Mouse (Mus musculus): ENCODE measurements around the gene Ppp1r26. TPM values are rescaled to one million over a fixed set of nuclear protein-coding genes. Genes with fewer than 3 reads are reported as not detected.

Ppp1r26 gene
- polyA plus RNA-seq, 1 experiment from 2014 or later, result 7.1 TPM

Other genes with a start within 250 kb of the Ppp1r26 start
- gene 1700007K13Rik, start 19.5 kb downstream of the Ppp1r26 start, polyA plus RNA-seq (2015; fragmentation: Nextera tagmentation; extraction: Ambion mirVana), result 0.22 and 0.94 TPM in 2 replicates
- 70.8 and 74.2 TPM in 2 replicates for gene Mrps2, start 21.3 kb downstream of the Ppp1r26 start, polyA plus RNA-seq (2015; fragmentation: Nextera tagmentation; extraction: Ambion mirVana)
- 5.5 and 6.3 TPM in 2 replicates for gene Gbgt1, start 50.1 kb downstream of the Ppp1r26 start, polyA plus RNA-seq (2015; fragmentation: Nextera tagmentation; extraction: Ambion mirVana)
- 8.3 and 9.8 TPM in 2 replicates for gene Gm10134, start 59.3 kb downstream of the Ppp1r26 start, polyA plus RNA-seq (2015; fragmentation: Nextera tagmentation; extraction: Ambion mirVana)
- 24.7 and 28.7 TPM in 2 replicates for gene Ralgds, start 66.3 kb downstream of the Ppp1r26 start, polyA plus RNA-seq (2015; fragmentation: Nextera tagmentation; extraction: Ambion mirVana)
- gene Cel, start 116.6 kb downstream of the Ppp1r26 start, polyA plus RNA-seq (2015; fragmentation: Nextera tagmentation; extraction: Ambion mirVana), result not detected in 2 replicates
- 48.5 and 49.7 TPM in 2 replicates for gene Gtf3c5, start 137.0 kb downstream of the Ppp1r26 start, polyA plus RNA-seq (2015; fragmentation: Nextera tagmentation; extraction: Ambion mirVana)
- gene Gfi1b, start 175.2 kb downstream of the Ppp1r26 start, polyA plus RNA-seq (2015; fragmentation: Nextera tagmentation; extraction: Ambion mirVana), result 0.33 and 0.42 TPM in 2 replicates
- gene Tsc1, start 194.4 kb downstream of the Ppp1r26 start, polyA plus RNA-seq (2015; fragmentation: Nextera tagmentation; extraction: Ambion mirVana), result 23.1 and 23.3 TPM in 2 replicates

Data from kidney, embryonic 16.5 days (tissue).